Mouse (Mus musculus) lung, postnatal 0 days (tissue): ENCODE results near the gene Rnf43. TPM values are rescaled to one million over a fixed set of nuclear protein-coding genes. Genes with fewer than 3 reads are reported as not detected.

Experiments
- ATAC-seq: fragments of 200-750 bp; cut with Nextera tagmentation; 2 replicates; pipeline ENCODE4 v1.8.0; 2017; ENCODE audit warnings: moderate library complexity
- DNase-seq: peaks from one replicate; pipeline ENCODE4 v3.0.0-alpha.2; 2016; ENCODE audit warnings: low spot score
- H3K27ac ChIP-seq: fragments of 300-500 bp; sonication (generic); 2 replicates; pipeline ENCODE4 v1.5.1; 2014; ENCODE audit warnings: antibody characterized with exemption, mild to moderate bottlenecking, low read length, mixed read lengths
- H3K27me3 ChIP-seq: fragments of 300-500 bp; sonication (generic); replicated peaks from 2 replicates; pipeline ENCODE4 v1.6.1; 2014; ENCODE audit warnings: low read length, mixed read lengths; ENCODE audit not compliant: insufficient read depth
- H3K36me3 ChIP-seq: fragments of 300-500 bp; sonication (generic); 2 replicates; pipeline ENCODE4 v1.6.1; 2014; ENCODE audit warnings: low read length, mixed read lengths; ENCODE audit not compliant: insufficient read depth
- H3K4me1 ChIP-seq: fragments of 300-500 bp; sonication (generic); 2 replicates; pipeline ENCODE4 v1.6.1; 2014; ENCODE audit warnings: antibody characterized with exemption, low read depth, low read length, mixed read lengths; ENCODE audit not compliant: insufficient read depth
- H3K4me2 ChIP-seq: fragments of 300-500 bp; sonication (generic); replicated peaks from 2 replicates; pipeline ENCODE4 v1.6.1; 2014; ENCODE audit warnings: low read depth, mild to moderate bottlenecking, low read length, moderate library complexity, mixed read lengths
- H3K4me3 ChIP-seq: fragments of 300-500 bp; sonication (generic); 2 replicates; pipeline ENCODE4 v1.5.1; 2014; ENCODE audit warnings: low read depth, low read length
- H3K9ac ChIP-seq: fragments of 300-500 bp; sonication (generic); replicated peaks from 2 replicates; pipeline ENCODE4 v1.6.1; 2014; ENCODE audit warnings: low read depth, mild to moderate bottlenecking
- H3K9me3 ChIP-seq: fragments of 300-500 bp; sonication (generic); 2 replicates; pipeline ENCODE4 v1.6.1; 2016; ENCODE audit warnings: low read length, mixed read lengths
- CTCF ChIP-seq: IDR thresholded peaks from 2 replicates; pipeline ENCODE4 v1.5.1; 2016; ENCODE audit warnings: antibody characterized with exemption, mild to moderate bottlenecking
- EP300 ChIP-seq: IDR thresholded peaks from 2 replicates; pipeline ENCODE4 v1.6.1; 2016; ENCODE audit warnings: antibody characterized with exemption, mild to moderate bottlenecking, control low read depth
- WGBS: fragments of 180-500 bp; shearing (Covaris S2); extraction: QIAGEN DNeasy Blood & Tissue Kit; methylation state at CpG from one replicate; pipeline ENCODE4 v1.1.7; 2014; 5-methylcytosine and 5-hydroxymethylcytosine counted together
- polyA plus RNA-seq: library from polyadenylated mRNA; unstranded; fragments of >200 nt; fragmentation: Nextera tagmentation; extraction: Ambion mirVana; gene quantifications from 2 replicates; pipeline ENCODE4 v1.2.1, GENCODE M21; 2015

Gene Rnf43
- polyA plus RNA-seq, 1 experiment from 2014 or later, result 4.6 TPM

DNA sequence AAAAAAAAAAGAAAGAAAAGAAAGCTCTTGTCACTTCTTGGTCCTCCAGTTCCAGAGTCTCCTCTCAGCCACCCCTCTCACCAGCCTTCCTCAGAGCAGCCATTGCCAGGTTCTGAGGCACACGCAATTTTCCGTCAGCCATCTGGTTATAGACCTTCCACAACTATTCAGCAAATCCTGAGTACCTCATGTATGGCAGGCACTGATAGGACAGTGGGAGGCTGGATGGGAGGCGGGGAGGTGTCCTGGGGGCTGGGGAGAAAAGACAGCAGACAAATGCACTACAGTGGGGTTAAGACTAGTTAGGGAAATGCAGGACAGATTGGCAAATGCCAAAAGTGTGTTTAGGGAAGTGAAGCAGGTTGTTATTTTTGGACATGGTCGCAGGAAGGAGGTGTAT, 49.7 kb downstream of the Rnf43 start:
- Histone ChIP-seq H3K9ac (no peak overlapping the region), H3K4me3 (no peak overlapping the region), H3K9me3 (no peaks in the 10 kb centered on the region), H3K4me2 (no peak overlapping the region), H3K27ac (no peak overlapping the region), H3K4me1 (no peaks in the 10 kb centered on the region), H3K36me3 (no peaks in the 10 kb centered on the region), H3K27me3 (no peaks in the 10 kb centered on the region)
- TF ChIP-seq CTCF, result no peak
- no peak for TF ChIP-seq EP300
- no peak for DNase-seq
- 71% methylated on average over 4 of the region's 4 CpGs for WGBS
- ATAC-seq, result no peak

DNA sequence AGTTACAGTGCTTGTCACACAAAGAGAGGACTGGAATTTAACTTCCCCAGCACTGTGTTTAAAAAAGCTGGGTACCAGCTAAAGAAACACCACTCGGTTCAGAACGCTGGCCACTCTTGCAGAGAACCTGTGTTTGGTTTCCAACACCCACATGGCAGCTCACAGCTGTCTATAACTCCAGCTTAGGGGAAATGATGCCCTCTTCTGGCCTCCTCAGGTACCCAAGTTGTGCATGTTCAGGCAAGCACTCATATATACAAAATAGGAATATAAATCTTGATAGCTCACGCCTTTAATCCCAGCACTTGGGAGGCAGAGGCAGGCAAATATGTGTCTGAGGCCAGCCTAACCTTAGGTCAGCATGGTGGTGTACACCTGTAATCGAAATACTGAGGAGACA, 53.5 kb downstream of the Rnf43 start:
- no peak overlapping the region for H3K27ac ChIP-seq
- ATAC-seq (no peak), DNase-seq (no peak)
- H3K9me3 ChIP-seq, result no peaks in the 10 kb centered on the region
- no peaks in the 10 kb centered on the region for H3K4me1 ChIP-seq
- no peak overlapping the region for H3K4me2 ChIP-seq
- TF ChIP-seq EP300 (no peak), CTCF (peak; percentile 25; the same call in 1 of the 2 replicates)
- 83% methylated on average over 4 of the region's 4 CpGs for WGBS
- H3K36me3 ChIP-seq, result no peaks in the 10 kb centered on the region
- H3K9ac ChIP-seq, result no peak overlapping the region
- no peak overlapping the region for H3K4me3 ChIP-seq
- H3K27me3 ChIP-seq, result no peaks in the 10 kb centered on the region

DNA sequence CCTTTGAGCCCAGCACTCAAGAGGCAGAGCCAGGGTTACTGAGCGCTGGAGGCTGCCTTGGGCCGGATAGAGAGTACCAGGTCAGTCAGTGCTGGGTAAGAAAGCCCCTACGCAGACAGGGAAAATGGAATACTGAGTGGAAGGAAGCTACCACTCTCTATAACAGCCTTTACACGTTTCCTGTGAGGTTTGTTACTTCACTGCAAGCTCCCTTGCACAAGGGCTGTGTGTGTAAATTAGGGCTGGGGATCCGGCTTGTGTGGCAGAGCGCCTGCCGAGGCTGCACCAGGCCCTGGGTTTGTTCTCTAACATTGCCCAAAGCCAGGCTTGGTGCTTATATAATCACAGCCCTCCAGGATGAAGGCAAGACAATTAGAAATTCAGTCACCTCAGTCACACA, 57.0 kb downstream of the Rnf43 start:
- no peak for TF ChIP-seq CTCF
- no peak for TF ChIP-seq EP300
- no peak overlapping the region for H3K27ac ChIP-seq
- 71% methylated on average over 7 of the region's 7 CpGs for WGBS
- no peak overlapping the region for H3K9ac ChIP-seq
- H3K27me3 ChIP-seq, result no peaks in the 10 kb centered on the region
- H3K4me2 ChIP-seq, result no peak overlapping the region
- H3K4me1 ChIP-seq, result no peaks in the 10 kb centered on the region
- no peaks in the 10 kb centered on the region for H3K36me3 ChIP-seq
- no peaks in the 10 kb centered on the region for H3K9me3 ChIP-seq
- no peak for DNase-seq
- no peak for ATAC-seq
- H3K4me3 ChIP-seq, result no peak overlapping the region

DNA sequence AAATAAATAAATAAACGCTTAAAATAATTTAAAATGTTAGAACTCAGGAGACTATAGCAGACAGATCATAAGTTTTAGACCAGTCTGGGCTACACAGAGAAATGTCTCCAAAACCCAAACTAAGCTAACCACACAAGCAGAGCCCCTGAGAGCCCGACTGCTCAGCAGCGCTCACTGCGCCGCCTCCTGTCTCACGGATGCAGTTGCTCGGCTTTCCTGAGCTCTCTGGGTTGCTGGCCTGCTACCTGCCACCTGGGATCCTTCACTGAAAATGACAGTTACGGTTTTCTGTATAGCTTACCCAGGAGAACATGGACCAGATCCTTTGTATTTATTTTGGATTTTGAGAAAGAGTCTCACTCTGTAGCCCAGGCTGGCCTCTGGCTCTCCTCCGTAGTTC, 57.8 kb downstream of the Rnf43 start:
- H3K9me3 ChIP-seq, result no peaks in the 10 kb centered on the region
- H3K4me2 ChIP-seq, result no peak overlapping the region
- 51% methylated on average over 9 of the region's 9 CpGs for WGBS
- no peak overlapping the region for H3K4me3 ChIP-seq
- H3K36me3 ChIP-seq, result no peaks in the 10 kb centered on the region
- H3K4me1 ChIP-seq, result no peaks in the 10 kb centered on the region
- H3K9ac ChIP-seq, result no peak overlapping the region
- no peak overlapping the region for H3K27ac ChIP-seq
- ATAC-seq, result no peak
- no peak for DNase-seq
- TF ChIP-seq CTCF (peak; percentile 40), EP300 (no peak)
- H3K27me3 ChIP-seq, result no peaks in the 10 kb centered on the region

DNA sequence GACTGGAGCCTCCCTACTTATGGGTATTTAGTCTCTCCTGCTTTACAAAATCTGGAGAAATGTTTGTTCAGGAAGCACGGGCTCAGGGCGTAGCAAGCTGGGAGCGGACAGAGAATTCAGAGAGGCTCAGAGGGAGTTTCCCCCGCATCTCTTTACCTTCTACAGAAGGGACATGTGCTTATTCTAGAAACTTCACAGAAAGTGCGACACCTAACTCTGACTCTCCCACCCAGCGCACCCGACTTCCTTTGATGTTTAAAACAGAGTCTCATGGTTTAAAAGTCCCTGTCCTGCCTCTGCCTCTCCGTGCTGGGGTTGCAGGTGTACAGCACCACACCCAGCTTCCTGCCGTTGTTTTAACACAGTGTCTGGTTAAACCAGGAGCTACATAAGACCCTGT, 58.3 kb downstream of the Rnf43 start:
- TF ChIP-seq CTCF, result no peak
- TF ChIP-seq EP300, result no peak

DNA sequence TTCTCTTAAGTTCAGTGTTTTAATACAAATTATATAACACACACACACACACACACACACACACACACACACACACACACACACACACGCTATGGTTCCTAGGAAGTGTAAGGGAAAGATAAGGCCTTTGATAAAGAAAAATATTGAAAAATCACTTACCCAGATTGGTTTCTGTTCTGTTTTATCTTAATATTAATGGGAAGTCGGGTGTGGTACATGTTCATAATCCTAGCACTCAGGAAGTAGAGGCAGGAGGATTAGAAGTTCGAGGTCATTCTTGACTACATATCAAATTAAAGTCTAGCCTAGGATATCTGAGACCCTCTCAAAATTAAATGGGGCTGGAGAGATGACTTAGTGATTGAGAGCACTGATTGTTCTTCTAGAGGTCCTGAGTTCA, 59.6 kb downstream of the Rnf43 start:
- Histone ChIP-seq H3K4me2 (no peak overlapping the region), H3K27ac (no peak overlapping the region), H3K4me1 (no peaks in the 10 kb centered on the region), H3K9ac (no peak overlapping the region), H3K27me3 (no peaks in the 10 kb centered on the region), H3K4me3 (no peak overlapping the region), H3K36me3 (no peaks in the 10 kb centered on the region), H3K9me3 (no peaks in the 10 kb centered on the region)
- no peak for ATAC-seq
- WGBS, result 73% methylated on average over 3 of the region's 3 CpGs
- TF ChIP-seq EP300 (no peak), CTCF (no peak)
- no peak for DNase-seq

More for the DNA sequence above, 58.3 kb downstream of the Rnf43 start:
- Histone ChIP-seq H3K9ac (no peak overlapping the region), H3K4me1 (no peaks in the 10 kb centered on the region), H3K9me3 (no peaks in the 10 kb centered on the region), H3K4me3 (no peak overlapping the region), H3K36me3 (no peaks in the 10 kb centered on the region), H3K27ac (no peak overlapping the region), H3K4me2 (no peak overlapping the region), H3K27me3 (no peaks in the 10 kb centered on the region)
- no peak for DNase-seq
- 50% methylated on average over 9 of the region's 9 CpGs for WGBS
- ATAC-seq, result no peak

GRCm38 (mm10) chr11:87722891-87723290, 60.4 kb downstream of the Rnf43 start:
- no peak for ATAC-seq
- 80% methylated on average over 4 of the region's 4 CpGs for WGBS

More at GRCm38 (mm10) chr11:87722891-87723290, 60.4 kb downstream of the Rnf43 start:
- Histone ChIP-seq H3K4me3 (no peak overlapping the region), H3K27ac (no peak overlapping the region), H3K36me3 (no peaks in the 10 kb centered on the region), H3K27me3 (no peaks in the 10 kb centered on the region), H3K9ac (no peak overlapping the region), H3K4me1 (no peaks in the 10 kb centered on the region), H3K9me3 (no peaks in the 10 kb centered on the region), H3K4me2 (no peak overlapping the region)
- no peak for TF ChIP-seq CTCF
- no peak for TF ChIP-seq EP300
- no peak for DNase-seq
